Mouse (Mus musculus) cerebellum, adult 18-20 months (tissue): ENCODE measurements at regions not wholly inside any gene's neighbourhood (a gene's known extent, or its start where the extent isn't known, plus 50 kb on each side); places are given as distances from the start of the nearest gene placed in this dataset.

Experiments used
- DNase-seq, 2 experiments: peaks; one replicate each; pipeline ENCODE4 v3.0.0; 2021

DNA sequence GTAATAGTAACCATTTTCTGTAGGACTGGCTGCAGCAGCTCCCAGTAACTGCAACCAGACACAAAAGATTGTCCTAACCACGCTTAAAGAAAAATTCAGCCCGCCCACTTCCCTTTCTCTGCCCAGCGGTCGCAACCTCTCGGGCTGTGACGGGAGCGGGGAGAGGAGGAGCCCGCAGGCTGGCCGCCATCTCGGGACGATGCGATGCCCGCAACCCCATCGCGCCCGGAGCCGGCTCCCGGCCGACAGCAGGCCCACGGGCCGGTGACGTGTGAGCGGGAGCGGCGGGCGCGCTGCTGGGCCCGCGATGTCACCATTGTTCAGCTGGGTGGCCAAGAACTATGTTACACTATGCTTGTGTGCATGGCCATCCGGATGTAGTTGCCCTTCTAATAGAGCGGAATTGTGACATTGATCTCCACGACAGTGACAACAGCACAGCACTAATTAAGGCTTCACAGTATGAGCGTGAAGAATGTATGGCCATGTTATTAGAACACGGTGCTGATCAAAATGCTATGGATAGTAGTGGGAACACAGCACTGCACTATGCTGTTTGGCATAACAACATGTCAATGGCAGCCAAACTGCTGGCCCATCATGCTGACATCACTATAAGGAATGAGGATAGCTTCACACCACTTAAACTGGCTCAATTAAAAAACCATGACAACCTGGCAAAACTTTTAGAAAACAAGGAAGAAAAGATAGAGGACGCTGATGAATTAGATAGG is 59.2 kb upstream of the C2cd4b start:
- DNase-seq, result peak; percentile 31 to 39

DNA sequence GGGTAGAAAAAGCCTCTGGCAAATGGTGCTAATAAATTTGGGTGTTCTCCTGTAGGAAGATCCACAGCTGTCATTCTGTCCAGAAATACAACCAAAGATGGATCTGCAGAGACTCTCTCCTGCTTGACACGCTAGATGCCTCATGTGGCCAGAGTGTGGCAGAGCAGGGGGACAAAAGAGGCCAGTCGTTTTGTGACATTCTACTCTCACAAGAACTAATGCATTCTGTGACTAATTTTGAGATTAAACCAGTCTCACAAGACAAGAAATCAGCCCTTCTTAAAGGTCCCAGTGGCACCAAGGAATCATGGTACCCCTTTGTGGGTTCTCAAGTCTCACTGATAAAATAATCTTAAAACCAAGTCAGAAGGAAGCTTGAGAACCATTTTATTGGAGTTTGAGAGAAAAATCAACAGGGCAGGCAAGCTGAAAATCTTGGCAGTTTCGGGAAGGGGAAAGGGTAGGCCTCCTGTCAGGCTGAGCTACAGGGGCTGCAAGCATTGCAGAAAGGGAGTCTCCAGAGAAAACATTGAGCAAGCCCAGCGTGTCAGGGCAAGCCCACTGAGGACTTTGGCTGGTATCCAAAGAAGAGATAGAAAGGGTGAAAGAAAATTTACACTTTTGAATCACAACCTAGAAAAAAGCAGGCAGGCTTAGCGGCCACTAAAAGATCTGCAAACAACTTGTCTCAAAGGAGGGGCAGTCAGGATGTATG is 50.8 kb upstream of the C2cd4b start:
- DNase-seq, result no peak
